Mouse (Mus musculus) natural killer cell, adult 2 months (primary cell): ENCODE results near the gene Slc16a11.

Experiments used
- DNase-seq, 2 experiments: peaks; one replicate each; pipeline ENCODE4 v3.0.0; 2022; ENCODE audit warnings: low spot score in 2 of 2

Gene Slc16a11

DNA sequence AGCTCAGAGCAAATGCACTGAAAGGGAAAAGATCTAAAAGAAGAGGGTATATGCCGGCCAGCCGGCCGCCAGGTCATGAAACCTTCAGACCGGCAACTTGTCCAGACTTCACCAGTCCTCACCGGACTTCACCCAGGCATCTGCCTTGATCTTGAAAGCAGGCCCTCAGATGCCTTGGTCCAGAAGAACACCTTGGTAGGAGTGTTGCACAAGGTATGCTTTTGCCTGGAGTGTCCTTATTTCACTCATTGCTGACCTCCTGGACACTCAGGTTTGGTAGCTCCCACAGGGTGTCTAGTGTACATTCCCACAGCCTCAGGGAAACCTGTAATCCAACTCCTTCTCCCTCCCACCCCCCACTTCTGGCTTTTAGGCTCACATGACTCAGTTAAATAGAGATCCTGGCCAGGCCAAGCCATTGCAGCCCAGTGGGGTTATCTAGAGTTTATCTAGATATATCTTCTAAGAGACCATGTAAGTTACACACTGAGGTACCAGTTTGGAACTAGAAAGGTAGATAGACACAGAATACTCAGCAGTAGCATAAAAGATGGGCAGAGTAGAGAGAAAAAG lies 12.4 kb upstream of the Slc16a11 start:
- DNase-seq = no peak

DNA sequence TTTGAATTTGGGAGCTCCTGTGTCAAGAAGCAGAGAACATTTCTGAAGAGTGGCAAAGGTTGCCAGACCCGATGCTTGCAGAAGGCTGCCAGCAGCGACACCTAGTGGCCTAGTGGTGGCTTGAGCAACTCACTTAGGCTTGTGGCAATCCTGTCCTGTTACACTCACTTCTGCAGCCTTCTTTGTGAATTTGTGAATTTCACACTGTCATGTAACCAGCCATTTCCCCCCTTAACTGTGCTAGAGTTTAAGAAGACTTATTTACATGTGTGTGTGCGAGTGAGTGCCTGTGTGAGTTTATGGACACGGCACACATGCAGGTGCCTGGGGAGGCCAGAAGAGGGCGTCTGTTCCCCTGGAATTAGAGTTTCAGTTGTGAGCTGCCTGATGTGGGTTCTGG lies 10.9 kb upstream of the Slc16a11 start:
- peak; percentile 75 to 78 for DNase-seq

DNA sequence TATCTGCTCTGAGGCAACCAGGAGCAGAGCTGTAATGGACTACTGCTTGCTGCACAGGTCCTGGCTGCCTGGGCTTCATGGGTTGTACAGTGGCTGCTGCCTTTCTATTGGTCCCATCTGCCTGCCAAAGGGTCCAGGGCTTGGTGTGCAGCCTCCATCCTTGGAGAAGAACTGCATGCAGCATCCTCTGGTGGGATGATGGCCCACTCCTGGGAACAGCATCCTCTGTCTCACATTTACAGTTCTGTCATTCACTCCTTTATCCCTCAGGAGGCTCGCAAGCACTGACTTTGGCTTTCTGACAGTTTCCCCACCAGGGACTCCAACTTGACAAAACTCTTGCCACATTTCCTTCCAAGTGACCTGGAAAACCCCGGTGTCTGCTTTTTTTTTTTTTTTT lies 5.8 kb upstream of the Slc16a11 start:
- DNase-seq = no peak

DNA sequence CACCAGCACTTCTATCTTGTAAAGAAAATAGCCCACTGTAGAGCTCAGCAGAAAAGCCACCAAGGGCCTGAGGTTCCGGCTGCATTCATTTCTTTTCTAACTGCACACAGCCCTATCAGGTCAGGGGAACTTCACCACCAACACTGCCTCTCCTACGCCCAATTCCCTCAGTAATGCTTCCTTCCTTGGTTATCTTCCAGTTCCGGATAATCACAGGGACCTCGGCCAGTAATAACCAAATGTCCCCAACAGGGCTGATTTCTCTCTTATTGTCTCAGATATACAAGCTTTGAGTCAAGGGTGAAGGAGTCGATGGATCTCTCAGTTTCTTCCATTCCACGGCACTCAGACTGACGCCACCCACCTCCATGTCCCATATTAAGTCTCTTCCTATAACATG lies 5.3 kb upstream of the Slc16a11 start:
- DNase-seq = no peak

DNA sequence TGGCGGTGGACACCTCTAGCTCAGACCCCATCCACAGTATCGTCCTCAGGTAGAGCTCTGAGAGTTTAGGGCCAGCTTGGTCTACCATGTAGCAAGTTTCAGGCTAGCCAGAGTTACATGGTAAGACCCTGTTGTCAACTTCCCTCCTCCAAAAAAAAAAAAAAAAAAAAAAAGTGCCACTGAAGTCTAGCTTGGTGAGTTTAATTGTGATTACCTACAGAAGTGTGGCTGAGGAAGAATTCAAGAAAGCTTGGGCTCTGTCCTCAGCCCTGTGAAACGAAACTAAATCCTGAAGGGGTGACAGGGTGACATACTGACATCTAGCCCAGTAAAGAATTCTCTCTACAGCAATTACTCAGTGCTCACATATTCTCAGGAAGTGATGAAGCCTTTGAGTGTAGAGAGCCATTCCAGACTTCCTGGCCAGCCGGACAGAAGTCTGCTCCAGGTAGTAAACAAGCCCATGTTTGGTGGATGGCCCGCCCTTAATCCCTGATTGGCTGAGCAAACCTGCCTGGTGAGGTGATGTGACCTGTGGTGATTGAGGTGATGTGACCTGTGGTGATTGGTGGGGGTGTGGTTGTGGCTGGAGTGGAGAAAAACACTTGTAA lies 3.7 kb upstream of the Slc16a11 start:
- DNase-seq = no peak

DNA sequence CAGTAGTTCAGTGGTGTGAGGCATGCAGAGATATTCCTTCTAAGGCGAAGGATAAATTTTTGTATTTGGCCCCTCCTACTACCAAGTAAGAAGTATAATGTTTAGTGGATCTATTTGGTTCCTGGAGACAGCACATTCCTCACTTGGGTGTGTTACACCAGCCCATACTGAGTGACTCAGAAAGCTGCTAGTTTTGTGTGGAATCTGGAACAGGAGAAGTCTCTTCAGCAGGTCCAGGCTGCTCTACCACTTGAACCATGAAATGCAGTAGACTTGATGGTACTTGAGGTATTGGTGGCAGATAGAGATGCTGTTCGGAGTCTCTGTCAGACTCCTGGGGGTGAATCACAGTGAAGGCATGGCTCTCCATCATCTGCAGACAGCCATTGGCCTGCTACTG lies 1.9 kb upstream of the Slc16a11 start:
- DNase-seq = no peak

DNA sequence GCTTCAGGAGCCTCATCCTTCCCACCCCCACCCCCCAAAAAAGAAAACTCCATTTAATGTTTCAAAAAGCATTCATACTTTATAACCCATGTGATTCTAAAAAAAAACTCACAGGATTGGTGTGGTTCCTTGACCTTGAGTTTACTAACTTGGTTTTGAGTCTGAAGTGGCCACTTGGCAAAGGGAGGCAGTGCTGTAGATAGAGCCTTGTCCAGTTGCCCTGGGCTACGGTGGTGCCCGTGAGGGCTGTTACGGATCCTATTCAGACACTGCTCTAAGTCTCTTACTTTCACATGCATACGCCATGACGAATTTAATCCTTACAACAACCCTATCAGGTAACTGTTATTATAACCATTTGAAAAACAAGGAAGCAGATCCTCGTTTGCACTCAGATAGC lies 580 bp upstream of the Slc16a11 start:
- no peak for DNase-seq

DNA sequence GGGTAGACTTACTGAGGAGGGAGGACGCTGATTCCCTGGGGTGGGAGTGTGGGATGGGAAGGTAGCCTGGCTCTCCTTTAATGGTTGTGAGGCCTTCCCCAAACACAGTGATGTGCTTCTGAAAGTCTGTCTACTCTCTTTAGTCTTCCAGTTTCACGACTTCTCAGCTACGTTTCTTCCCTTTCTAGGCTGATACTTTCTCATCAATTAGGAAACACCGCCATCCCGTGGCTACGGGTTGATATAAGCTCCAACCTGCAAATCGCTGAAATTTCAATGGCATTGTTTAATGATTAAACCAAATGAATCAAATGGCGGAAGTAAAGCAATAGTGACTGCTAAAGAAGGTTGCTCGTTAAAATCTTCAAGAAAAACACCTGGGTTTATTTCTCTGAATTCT lies 344 bp downstream of the Slc16a11 start:
- peak in 1 of 2 experiments; percentile 55 for DNase-seq

DNA sequence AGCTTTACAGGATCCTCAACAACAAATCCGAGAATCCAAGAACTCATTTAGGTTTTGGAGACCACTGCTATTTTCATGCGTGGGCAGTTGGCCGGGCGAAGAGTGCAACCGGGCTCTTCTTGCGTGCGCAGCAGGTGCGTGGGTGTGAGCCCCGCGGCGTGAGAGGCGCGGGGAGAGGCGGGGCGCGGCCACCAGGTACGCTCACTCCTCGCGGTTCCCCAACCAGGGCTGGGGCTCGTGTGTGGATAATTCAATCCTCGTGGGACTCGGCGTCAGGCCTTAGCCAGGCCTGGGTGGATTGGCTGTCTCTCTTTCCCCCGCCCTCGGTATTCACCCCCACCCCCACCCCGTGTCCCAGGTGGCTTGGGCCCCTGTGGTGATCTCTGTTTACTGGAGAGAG lies 1.2 kb downstream of the Slc16a11 start:
- no peak for DNase-seq

DNA sequence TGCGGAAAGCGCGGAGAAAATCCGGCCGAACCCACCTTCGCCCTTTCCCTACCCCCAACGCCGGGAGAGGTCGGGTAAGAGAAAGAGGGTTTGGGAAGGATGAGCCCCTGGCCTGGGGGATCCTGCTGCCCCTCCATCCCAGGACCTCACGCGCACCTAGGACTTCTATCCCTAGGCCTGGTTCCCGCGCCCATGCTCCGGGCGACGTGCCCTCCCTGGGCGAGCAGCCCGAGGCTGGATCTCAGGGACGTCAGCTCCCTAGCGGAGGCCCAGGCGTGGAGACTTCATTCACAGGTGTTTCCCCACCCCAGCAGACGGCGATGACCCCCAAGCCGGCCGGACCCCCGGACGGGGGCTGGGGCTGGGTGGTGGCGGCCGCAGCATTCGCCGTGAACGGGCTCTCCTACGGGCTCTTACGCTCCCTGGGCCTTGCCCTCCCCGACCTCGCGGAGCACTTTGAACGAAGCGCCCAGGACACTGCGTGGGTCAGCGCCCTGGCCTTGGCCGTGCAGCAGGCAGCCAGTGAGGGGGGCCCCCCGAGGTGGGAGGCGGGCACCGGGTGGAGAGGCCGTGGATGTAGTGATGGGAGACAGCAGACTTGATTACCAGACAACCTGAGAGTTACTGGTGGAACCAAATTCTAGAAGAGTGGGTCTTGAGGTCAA lies 1.8 kb downstream of the Slc16a11 start:
- DNase-seq = no peak

DNA sequence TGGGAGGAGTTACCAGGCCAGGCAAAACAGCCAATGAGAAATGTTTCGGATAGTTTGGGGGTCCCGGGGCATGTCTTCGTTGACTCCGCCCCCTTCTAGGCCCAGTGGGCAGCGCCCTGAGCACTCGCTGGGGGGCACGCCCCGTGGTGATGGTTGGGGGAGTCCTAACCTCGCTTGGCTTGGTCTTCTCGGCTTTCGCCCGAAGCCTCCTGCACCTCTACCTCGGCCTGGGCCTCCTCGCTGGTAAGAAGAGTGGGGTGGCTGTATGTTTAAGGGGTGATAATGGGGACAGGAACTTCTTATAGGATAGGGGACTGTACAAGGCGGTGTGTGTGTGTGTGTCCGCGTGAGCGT lies 2.3 kb downstream of the Slc16a11 start:
- DNase-seq = no peak

DNA sequence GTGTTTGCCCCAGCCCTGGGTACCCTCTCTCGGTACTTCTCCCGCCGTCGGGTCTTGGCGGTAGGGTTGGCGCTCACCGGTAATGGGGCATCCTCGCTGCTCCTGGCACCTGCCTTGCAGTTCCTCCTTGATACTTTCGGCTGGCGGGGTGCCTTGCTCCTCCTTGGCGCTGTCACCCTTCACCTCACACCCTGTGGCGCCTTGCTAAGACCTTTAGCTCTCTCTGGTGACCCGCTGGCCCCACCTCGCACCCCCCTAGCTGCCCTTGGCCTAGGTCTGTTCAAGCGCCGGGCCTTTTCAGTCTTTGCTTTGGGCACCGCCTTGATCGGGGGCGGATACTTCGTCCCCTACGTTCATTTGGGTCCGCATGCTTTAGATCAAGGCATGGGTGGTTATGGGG lies 2.7 kb downstream of the Slc16a11 start:
- DNase-seq = no peak

DNA sequence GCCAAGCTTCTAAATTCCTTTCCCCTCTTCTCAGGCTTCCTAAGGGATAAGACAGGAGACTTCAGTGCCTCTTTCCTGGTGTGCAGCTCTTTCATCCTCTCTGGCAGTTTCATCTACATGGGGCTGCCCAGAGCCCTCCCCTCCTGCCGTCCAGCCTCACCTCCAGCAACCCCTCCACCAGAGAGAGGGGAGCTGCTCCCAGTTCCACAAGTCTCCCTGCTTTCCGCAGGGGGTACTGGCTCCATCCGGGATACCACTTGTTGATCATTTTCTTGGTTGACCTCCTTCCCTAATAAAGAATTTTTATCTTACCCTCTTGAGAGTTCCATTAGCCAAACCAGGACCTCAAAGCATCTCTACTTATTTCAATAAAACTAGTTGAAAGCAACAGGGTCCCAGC lies 3.6 kb downstream of the Slc16a11 start:
- DNase-seq = no peak

DNA sequence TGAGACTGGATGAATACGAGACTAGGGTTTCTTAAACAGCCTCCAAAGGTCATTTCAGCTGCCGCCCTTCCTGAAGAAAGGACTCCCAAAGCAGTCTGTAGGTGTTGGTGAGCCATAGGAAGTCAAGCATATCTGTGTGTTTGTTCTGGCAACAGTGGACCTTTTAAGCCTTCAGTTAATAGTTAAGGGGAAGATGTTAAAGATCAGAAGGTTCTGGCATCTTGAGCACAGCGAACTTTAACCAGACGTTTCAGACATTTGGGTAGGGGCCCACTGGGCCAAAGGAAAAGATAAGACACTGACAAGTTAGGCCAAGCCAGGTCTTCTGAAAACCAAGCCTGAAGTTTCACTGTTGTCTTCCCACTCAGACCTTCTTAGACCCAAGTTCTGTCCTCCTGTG lies 5.5 kb downstream of the Slc16a11 start:
- DNase-seq = no peak

DNA sequence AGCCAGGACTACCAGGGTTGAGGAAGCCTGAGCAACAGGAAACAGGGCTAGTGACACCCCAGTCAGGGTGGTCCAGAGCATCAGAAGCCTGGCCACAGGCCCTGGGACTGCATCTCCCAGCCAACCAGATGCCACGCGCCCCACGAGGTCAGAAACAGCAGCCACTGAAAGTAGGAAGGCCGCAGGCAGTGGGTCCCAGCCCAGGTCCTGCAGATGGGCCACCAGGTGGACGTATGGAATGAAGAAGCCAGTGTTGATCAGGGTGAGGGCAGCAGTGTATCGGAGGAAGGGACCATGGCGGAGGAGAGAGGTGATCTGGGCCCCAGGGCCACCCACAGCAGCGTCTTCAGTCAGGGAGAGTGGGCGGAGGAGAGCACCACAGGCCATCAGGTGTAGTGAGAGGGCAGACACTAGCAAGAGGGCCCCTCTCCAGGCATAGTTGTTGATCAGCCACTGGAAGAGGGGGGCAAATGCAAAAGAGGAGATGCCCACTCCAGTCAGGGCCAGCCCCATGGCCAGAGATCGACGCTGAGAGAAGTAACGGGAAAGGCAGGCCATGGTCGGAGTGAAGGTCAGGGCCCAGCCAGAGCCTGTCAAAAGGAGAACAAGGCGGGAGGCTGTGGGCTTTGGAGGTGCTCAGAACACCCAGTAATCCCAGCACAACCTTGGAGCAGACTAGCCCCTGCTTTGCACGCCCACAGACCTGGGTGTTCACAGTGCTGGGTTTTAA lies 6.4 kb downstream of the Slc16a11 start:
- DNase-seq = no peak

DNA sequence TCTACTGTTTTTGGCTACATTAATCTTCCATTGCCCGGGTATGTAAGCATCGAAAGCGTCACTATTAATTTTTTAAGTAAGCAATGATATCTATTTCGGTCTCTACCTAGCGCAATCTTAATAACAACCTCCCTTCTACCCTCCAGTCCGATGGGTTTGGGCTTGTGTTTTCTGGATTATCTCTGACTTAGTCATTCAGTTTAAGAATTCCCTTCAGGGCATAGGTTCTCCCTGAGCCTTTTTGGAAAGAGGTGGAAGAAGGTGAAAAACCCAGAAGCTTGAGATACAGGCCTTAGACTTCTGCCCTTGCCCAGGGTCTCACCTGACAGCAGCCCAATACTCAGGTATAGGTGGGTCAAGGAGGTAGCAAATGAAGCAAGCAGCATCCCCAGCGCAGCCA lies 7.3 kb downstream of the Slc16a11 start:
- no peak for DNase-seq

DNA sequence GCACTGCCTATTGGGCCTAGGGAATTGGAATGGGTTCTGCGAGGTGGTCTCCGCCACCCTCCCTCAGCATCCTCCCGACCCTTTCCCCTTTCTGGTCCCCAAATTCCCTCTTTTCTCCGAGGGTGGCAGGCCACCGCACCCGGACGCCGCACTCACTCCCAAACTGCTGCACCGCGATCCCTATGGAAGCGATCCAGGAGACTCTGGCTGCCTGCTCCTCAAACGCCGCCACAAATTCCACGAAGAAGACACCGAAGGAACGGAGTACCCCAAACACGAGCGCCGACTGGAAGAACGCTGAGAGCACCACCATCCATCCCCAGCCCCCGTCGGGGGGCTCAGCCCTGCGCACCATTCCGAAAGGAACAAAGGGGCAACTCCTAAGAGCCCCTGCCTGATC lies 7.8 kb downstream of the Slc16a11 start:
- no peak for DNase-seq

DNA sequence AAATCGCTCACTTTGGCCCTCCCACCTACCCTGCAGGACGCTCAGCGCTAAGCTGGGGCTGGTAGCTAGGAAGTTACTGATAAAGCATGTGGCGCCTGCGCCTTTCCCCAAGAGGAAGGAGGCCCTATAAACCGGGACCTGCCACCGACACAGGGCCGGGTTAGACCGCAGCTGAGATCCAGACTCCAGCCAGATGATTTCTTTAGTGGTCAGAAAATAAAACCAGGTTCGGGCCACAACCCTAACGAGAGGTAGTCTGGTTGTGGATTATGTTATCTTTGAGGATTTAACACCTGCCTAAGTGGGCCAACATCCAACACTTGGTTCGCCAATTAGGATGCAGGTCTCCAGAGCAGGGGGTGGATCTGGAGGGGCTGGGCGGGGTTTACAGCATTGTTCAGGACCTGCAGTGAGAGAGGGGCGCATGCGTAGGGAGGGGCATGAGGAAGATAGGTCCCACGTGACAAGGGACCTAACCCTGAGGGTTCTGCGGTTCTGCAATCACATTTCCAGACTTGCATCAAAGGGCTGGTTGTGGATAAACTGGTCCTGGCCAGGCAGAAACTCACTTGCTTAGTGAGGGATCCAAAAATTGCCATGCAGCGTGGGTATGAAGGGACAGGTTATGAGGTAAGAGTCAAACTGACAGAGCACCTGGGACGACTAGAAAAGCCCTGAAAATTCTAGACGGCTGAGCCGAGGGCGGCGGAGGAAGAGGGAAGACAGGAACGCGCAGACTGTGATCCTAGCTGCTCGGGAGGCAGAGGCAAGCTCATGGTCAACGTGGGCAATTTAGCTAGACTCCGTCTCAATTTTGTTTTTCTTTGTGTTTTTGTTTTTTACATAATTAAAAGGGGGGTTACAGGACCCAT lies 8.4 kb downstream of the Slc16a11 start, which contains the start of gene Slc16a13:
Gene Slc16a13, minus strand, starts transcription at position 334 of the 872 bp plus-strand sequence.
- DNase-seq = peak; percentile 83 to 90

DNA sequence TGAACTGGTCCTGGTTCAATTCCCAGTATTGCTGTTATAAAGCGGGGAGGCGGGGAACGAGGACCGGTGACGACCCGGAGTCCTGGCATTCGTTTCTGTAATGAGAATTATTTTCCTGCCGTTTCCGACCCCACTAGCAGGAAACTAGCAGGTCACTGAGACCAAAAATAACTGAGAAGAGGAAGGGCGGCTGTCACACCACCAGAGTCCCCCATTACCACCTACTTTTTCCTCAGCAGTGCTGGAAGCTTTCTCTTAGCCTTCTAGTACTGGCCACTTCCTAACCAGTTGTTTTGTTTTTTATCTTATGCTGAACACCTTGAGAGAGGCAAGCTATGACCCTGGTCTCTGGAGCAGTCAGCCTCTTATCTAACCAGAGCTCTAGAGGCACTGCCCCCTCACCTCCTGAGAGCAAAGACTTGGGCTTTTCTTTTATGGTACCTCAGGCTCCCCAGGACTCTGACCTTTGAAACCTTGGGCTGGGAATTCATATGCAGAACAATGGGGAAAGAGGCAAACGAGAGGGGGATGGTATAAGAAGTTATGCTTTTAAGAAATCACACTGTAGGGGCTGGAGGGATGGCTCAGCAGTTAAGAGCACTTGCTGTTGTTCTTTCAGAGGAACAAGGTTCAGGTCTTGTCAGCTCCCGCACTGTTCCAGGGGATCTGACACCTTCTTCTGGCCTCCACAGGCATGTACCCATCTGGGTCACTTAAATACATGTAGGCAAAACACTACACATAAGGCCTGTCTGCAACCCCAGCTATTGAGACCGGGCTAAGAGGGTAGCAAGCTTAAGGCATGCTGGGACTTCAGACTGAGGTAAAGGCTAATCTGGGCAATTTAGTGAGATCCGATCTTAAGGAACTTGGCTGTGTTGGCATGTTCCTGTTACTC lies 9.3 kb downstream of the Slc16a11 start:
- DNase-seq = no peak

DNA sequence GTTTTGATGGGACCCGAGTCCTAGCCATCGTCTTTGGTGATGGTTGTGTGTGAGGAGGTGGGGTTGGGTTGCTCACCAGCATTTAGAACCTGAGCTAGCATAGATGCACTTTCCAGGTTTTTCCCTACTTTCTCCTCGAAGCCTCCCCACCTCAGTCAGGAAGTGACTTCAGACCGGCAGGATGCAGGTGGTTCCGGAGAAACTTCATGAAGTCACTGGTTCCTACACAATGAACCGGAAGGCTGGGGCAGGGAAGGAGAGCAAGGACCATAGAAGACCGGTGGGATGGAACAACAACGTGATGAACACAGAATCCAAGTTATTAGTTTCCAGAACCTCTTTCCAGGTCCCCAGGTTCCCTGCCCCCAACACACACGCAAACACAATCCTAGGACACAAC lies 11.2 kb downstream of the Slc16a11 start:
- no peak for DNase-seq
